8 mouse cellular contexts compared by ENCODE assay signal in genomic region chr3:104431848-104432159, GRCm38 (mm10).
DNase-seq lines count a peak whose midpoint lies in the region; ATAC-seq and TF ChIP-seq lines count a peak whose summit lies in the region.

No protein-coding gene starts in this region.

- DNase-seq in gastrocnemius, adult 2 months = peak; percentile 28
- no peak for DNase-seq in gastrocnemius, postnatal 25 days
- peak; percentile 31 to 42 for DNase-seq in adrenal gland, postnatal 36 days
- DNase-seq in hindbrain, postnatal 0 days (ENCODE audit: low spot score) = peak; percentile 55
- DNase-seq in urinary bladder, postnatal 10 days (ENCODE audit: low spot score) = no peak
- DNase-seq in thymus, postnatal 4 days = no peak
- DNase-seq in thymus, postnatal 36 days = no peak

- H3K4me3 ChIP-seq in gastrocnemius, adult 2 months = peak overlapping the region; percentile 15; the same call in 1 of the 2 replicates
- no peak overlapping the region for H3K4me3 ChIP-seq in hindbrain, postnatal 0 days (ENCODE audit: low read length)
- no peak overlapping the region for H3K4me3 ChIP-seq in lung, embryonic 16.5 days (ENCODE audit: low read length)

- H3K27me3 ChIP-seq in hindbrain, postnatal 0 days (ENCODE audit: insufficient read depth, low read length) = no peaks in the 10 kb centered on the region
- H3K27me3 ChIP-seq in lung, embryonic 16.5 days (ENCODE audit: control insufficient read depth, insufficient read depth, low read depth, low read length) = no peaks in the 10 kb centered on the region

- no peak for ATAC-seq in hindbrain, postnatal 0 days
- peak; percentile 79 for ATAC-seq in lung, embryonic 16.5 days (ENCODE audit: low read depth)

- no peak overlapping the region for H3K4me2 ChIP-seq in hindbrain, postnatal 0 days (ENCODE audit: low read depth, low read length)
- peak overlapping the region; percentile 20; the same call in 1 of the 2 replicates for H3K4me2 ChIP-seq in lung, embryonic 16.5 days (ENCODE audit: low read depth, low read length)

- no peaks in the 10 kb centered on the region for H3K9me3 ChIP-seq in hindbrain, postnatal 0 days (ENCODE audit: low read length)
- H3K9me3 ChIP-seq in lung, embryonic 16.5 days (ENCODE audit: control insufficient read depth, low read length) = no peaks in the 10 kb centered on the region

- 18% methylated on average over 9 of the region's 10 CpGs for WGBS in hindbrain, postnatal 0 days
- 15% methylated on average over 10 of the region's 10 CpGs for WGBS in lung, embryonic 16.5 days

- no peaks in the 10 kb centered on the region for H3K4me1 ChIP-seq in hindbrain, postnatal 0 days (ENCODE audit: insufficient read depth, low read length)
- peaks cover 20% of the 10 kb centered on the region for H3K4me1 ChIP-seq in lung, embryonic 16.5 days (replicated peaks; ENCODE audit: control insufficient read depth, insufficient read depth, low read length)

- intact Hi-C loops in gastrocnemius, adult 2 months (cut with DNase I) = no loop called here

- H3K36me3 ChIP-seq in hindbrain, postnatal 0 days (ENCODE audit: insufficient read depth, low read length) = no peaks in the 10 kb centered on the region
- H3K36me3 ChIP-seq in lung, embryonic 16.5 days (ENCODE audit: control insufficient read depth, insufficient read depth, low read length) = no peaks in the 10 kb centered on the region

- H3K9ac ChIP-seq in hindbrain, postnatal 0 days (replicated peaks; ENCODE audit: low read length) = no peak overlapping the region
- no peak overlapping the region for H3K9ac ChIP-seq in lung, embryonic 16.5 days (ENCODE audit: low read length)

- peak overlapping the region; percentile 70 for H3K27ac ChIP-seq in gastrocnemius, adult 2 months
- H3K27ac ChIP-seq in hindbrain, postnatal 0 days = no peak overlapping the region
- H3K27ac ChIP-seq in lung, embryonic 16.5 days (ENCODE audit: low read length) = peak overlapping the region; percentile 48

- no peak for TF ChIP-seq CTCF in gastrocnemius, adult 2 months (IDR thresholded peaks at IDR 0.05)
- TF ChIP-seq CTCF in hindbrain, postnatal 0 days (IDR thresholded peaks at IDR 0.05; ENCODE audit: low read depth) = no peak

Comparison
In these comparisons a context has a peak if more than half of its experiments do, and no peak if none do; other contexts are left out.
1. DNase-seq: peak in gastrocnemius, adult 2 months (single experiment), adrenal gland, postnatal 36 days (2 of 2) and hindbrain, postnatal 0 days (single experiment); none in gastrocnemius, postnatal 25 days (single experiment), urinary bladder, postnatal 10 days (single experiment), thymus, postnatal 4 days (single experiment) and thymus, postnatal 36 days (0 of 2).